Mouse (Mus musculus) liver, adult 2 months (tissue): Measurements from ENCODE around the gene Lrrtm3.

Experiments
- CTCF ChIP-seq: fragments of 200-500 bp; IDR thresholded peaks from 2 replicates; pipeline ENCODE4 v1.5.1; 2011; ENCODE audit warnings: low read depth, low read length, control low read depth
- POLR2A ChIP-seq: fragments of 200-500 bp; IDR thresholded peaks from 2 replicates; pipeline ENCODE4 v1.6.1; 2011; ENCODE audit warnings: low read length, control low read depth; ENCODE audit not compliant: insufficient read depth; ENCODE audit errors: extremely low read depth

DNA sequence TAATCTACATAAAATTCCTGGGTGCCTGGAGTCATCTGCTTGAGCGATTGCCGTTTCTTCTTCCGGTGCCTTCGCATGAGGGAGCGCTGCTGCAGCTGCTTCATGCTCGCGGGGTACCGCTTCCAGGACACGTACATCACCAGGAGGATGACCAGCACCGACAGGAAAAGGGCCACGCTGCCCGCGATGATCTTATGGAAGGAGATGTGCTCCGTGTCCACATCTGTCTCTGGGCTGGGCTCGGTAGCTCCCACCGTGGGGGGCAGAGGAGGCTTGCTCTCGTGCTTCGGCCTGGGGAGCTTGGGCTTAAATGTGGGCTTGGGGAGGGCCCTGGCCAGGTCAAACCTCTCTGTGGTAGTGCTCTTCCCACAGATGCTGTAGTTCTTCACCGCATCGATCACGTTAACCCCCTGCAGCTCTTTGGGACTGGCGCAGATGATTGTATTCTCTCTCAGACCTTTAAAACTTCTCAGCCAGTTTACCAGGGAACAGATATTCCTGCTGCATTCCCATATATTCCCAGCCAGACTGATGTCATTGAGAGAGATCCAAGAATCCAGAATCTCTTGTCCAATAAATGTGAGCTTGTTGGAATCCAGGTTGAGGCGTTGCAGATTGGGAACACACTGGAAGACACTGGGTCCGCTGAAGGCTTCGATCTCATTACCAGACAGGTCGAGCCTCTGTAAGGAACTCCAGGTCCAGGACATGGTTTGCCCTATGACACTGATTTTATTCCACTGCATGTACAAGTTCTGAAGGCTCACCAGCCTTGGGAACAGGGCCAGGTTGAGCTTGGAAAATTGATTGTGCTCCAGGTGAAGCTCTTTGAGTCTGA, 1.9 kb downstream of the Lrrtm3 start:
- TF ChIP-seq CTCF (no peak), POLR2A (no peak)
